Mouse (Mus musculus): ENCODE results near the gene Stk4.

DNA sequence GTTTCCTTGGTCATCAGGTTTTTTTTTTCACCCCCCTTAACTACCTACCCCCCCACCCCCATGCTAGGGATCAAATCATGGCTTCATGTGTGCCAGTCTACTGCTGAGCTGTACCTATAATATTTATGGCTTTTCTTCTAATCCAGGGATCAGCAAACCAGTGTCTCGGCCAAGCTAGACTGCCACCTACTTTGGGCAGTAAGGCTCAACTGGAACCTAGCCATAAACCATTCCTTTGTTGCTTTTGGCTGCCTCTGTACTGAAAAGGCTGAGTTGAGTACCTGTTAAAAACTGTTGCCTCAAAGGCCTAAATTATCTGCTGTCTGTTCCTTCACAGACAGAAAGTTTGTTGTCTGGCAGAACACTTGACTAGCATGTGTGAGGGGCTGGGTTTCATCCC lies 31.8 kb downstream of the Stk4 start:
- no peak for TF ChIP-seq HCFC1 (IDR thresholded peaks at IDR 0.05; ENCODE audit: borderline replicate concordance, insufficient read depth, low read length)
- TF ChIP-seq MAFK (IDR thresholded peaks at IDR 0.05; ENCODE audit: insufficient read depth, low read depth, low read length) = no peak

All from ES-E14 (cell line).